Mouse (Mus musculus) limb, embryonic 11.5 days (tissue): ENCODE measurements around the gene Tnfrsf1b. TPM values are rescaled to one million over a fixed set of nuclear protein-coding genes. Genes with fewer than 3 reads are reported as not detected.

Experiments
- ATAC-seq: fragments of 200-750 bp; cut with Nextera tagmentation; 2 replicates; pipeline ENCODE4 v1.8.0; 2017; ENCODE audit warnings: low read depth; ENCODE audit not compliant: insufficient number of reproducible peaks, low FRiP score, low TSS enrichment
- DNase-seq: peaks from one replicate; pipeline ENCODE4 v3.0.0-alpha.2; 2015; ENCODE audit warnings: low spot score
- H3K27ac ChIP-seq: fragments of 300-500 bp; sonication (generic); replicated peaks from 2 replicates; pipeline ENCODE4 v1.5.1; 2014; ENCODE audit warnings: low read depth, mild to moderate bottlenecking, low read length
- H3K27me3 ChIP-seq: fragments of 300-500 bp; sonication (generic); 2 replicates; pipeline ENCODE4 v1.6.1; 2014; ENCODE audit warnings: mild to moderate bottlenecking, low read length, mixed read lengths; ENCODE audit not compliant: control insufficient read depth, insufficient read depth
- H3K36me3 ChIP-seq: fragments of 300-500 bp; sonication (generic); 2 replicates; pipeline ENCODE4 v1.6.1; 2014; ENCODE audit warnings: mild to moderate bottlenecking, low read length, moderate library complexity, mixed read lengths; ENCODE audit not compliant: control insufficient read depth, insufficient read depth
- H3K4me1 ChIP-seq: fragments of 300-500 bp; sonication (generic); 2 replicates; pipeline ENCODE4 v1.6.1; 2014; ENCODE audit warnings: low read length, mixed read lengths; ENCODE audit not compliant: control insufficient read depth, insufficient read depth
- H3K4me2 ChIP-seq: fragments of 300-500 bp; sonication (generic); 2 replicates; pipeline ENCODE4 v1.6.1; 2014; ENCODE audit warnings: low read depth, mild to moderate bottlenecking, moderate library complexity; ENCODE audit not compliant: severe bottlenecking
- H3K4me3 ChIP-seq: fragments of 300-500 bp; sonication (generic); 2 replicates; pipeline ENCODE4 v1.5.1; 2014; ENCODE audit warnings: low read depth, low read length
- H3K9ac ChIP-seq: fragments of 300-500 bp; sonication (generic); 2 replicates; pipeline ENCODE4 v1.6.1; 2014; ENCODE audit warnings: mild to moderate bottlenecking, low read length
- H3K9me3 ChIP-seq: fragments of 300-500 bp; sonication (generic); 2 replicates; pipeline ENCODE4 v1.6.1; 2016; ENCODE audit warnings: low read length; ENCODE audit not compliant: control insufficient read depth
- WGBS: fragments of 180-500 bp; shearing (Covaris S2); extraction: QIAGEN DNeasy Blood & Tissue Kit; methylation state at CpG from one replicate; pipeline ENCODE4 v1.1.7; 2014; 5-methylcytosine and 5-hydroxymethylcytosine counted together
- polyA plus RNA-seq: library from polyadenylated mRNA; unstranded; fragments of >200 nt; fragmentation: Nextera tagmentation; extraction: Ambion mirVana; gene quantifications from 2 replicates; pipeline ENCODE4 v1.2.1, GENCODE M21; 2014

The Tnfrsf1b gene
- polyA plus RNA-seq, 1 experiment from 2014 or later: 2.2 TPM

GRCm38 (mm10) chr4:145278231-145278630, 31.6 kb upstream of the Tnfrsf1b start:
- WGBS: 88% methylated on average over 2 of the region's 2 CpGs
- Histone ChIP-seq H3K9me3 (no peaks in the 10 kb centered on the region), H3K9ac (no peak overlapping the region), H3K4me3 (no peak overlapping the region), H3K4me2 (no peak overlapping the region), H3K36me3 (no peaks in the 10 kb centered on the region), H3K27ac (no peak overlapping the region), H3K27me3 (no peaks in the 10 kb centered on the region), H3K4me1 (no peaks in the 10 kb centered on the region)
- DNase-seq: no peak
- ATAC-seq: no peak

- DNase-seq (no peak), ATAC-seq (no peak)
- no peaks in the 10 kb centered on the region for H3K9me3 ChIP-seq
These were observed 29.9 kb upstream of the Tnfrsf1b start for GRCm38 (mm10) chr4:145276368-145277249.

GRCm38 (mm10) chr4:145274887-145275286, 28.2 kb upstream of the Tnfrsf1b start:
- H3K27me3 ChIP-seq: no peaks in the 10 kb centered on the region
- ATAC-seq (no peak), DNase-seq (no peak)
- H3K4me3 ChIP-seq: no peak overlapping the region
- H3K4me2 ChIP-seq: no peak overlapping the region
- no peaks in the 10 kb centered on the region for H3K4me1 ChIP-seq
- no peak overlapping the region for H3K27ac ChIP-seq
- 93% methylated on average over 5 of the region's 5 CpGs for WGBS
- no peaks in the 10 kb centered on the region for H3K36me3 ChIP-seq
- no peaks in the 10 kb centered on the region for H3K9me3 ChIP-seq
- H3K9ac ChIP-seq: no peak overlapping the region

More at GRCm38 (mm10) chr4:145276368-145277249, 29.9 kb upstream of the Tnfrsf1b start:
- no peaks in the 10 kb centered on the region for H3K27me3 ChIP-seq
- H3K4me1 ChIP-seq: no peaks in the 10 kb centered on the region
- H3K4me3 ChIP-seq: no peak overlapping the region
- H3K27ac ChIP-seq: no peak overlapping the region
- H3K36me3 ChIP-seq: no peaks in the 10 kb centered on the region
- 87% methylated on average over 6 of the region's 6 CpGs for WGBS
- H3K9ac ChIP-seq: no peak overlapping the region
- H3K4me2 ChIP-seq: no peak overlapping the region

- Histone ChIP-seq H3K4me3 (no peak overlapping the region), H3K27me3 (no peaks in the 10 kb centered on the region), H3K36me3 (no peaks in the 10 kb centered on the region), H3K4me1 (no peaks in the 10 kb centered on the region), H3K27ac (no peak overlapping the region), H3K9me3 (no peaks in the 10 kb centered on the region), H3K4me2 (no peak overlapping the region), H3K9ac (no peak overlapping the region)
- ATAC-seq (no peak), DNase-seq (no peak)
- WGBS: 90% methylated on average over 5 of the region's 5 CpGs
These were observed 27.3 kb upstream of the Tnfrsf1b start for GRCm38 (mm10) chr4:145273923-145274322.

- DNase-seq (no peak), ATAC-seq (no peak)
- H3K4me3 ChIP-seq: no peak overlapping the region
- 80% methylated on average over 1 of the region's 1 CpGs for WGBS
- H3K9ac ChIP-seq: no peak overlapping the region
- no peak overlapping the region for H3K4me2 ChIP-seq
- no peaks in the 10 kb centered on the region for H3K27me3 ChIP-seq
- H3K4me1 ChIP-seq: no peaks in the 10 kb centered on the region
- no peaks in the 10 kb centered on the region for H3K9me3 ChIP-seq
- H3K36me3 ChIP-seq: no peaks in the 10 kb centered on the region
- no peak overlapping the region for H3K27ac ChIP-seq
These were observed 26.1 kb upstream of the Tnfrsf1b start for GRCm38 (mm10) chr4:145272763-145273162.

GRCm38 (mm10) chr4:145271634-145272033, 25.0 kb upstream of the Tnfrsf1b start:
- no peaks in the 10 kb centered on the region for H3K36me3 ChIP-seq
- H3K27me3 ChIP-seq: no peaks in the 10 kb centered on the region
- no peaks in the 10 kb centered on the region for H3K9me3 ChIP-seq
- ATAC-seq: no peak
- WGBS: 75% methylated on average over 4 of the region's 4 CpGs
- no peak overlapping the region for H3K4me2 ChIP-seq
- no peak for DNase-seq
- H3K4me3 ChIP-seq: no peak overlapping the region
- no peak overlapping the region for H3K9ac ChIP-seq
- no peak overlapping the region for H3K27ac ChIP-seq
- H3K4me1 ChIP-seq: no peaks in the 10 kb centered on the region

- WGBS: 88% methylated on average over 5 of the region's 5 CpGs
- DNase-seq: no peak
- H3K27ac ChIP-seq: no peak overlapping the region
- no peaks in the 10 kb centered on the region for H3K27me3 ChIP-seq
- H3K9ac ChIP-seq: no peak overlapping the region
- no peaks in the 10 kb centered on the region for H3K36me3 ChIP-seq
- H3K4me3 ChIP-seq: no peak overlapping the region
- no peaks in the 10 kb centered on the region for H3K9me3 ChIP-seq
- H3K4me2 ChIP-seq: no peak overlapping the region
- H3K4me1 ChIP-seq: no peaks in the 10 kb centered on the region
- no peak for ATAC-seq
These were observed 23.5 kb upstream of the Tnfrsf1b start for GRCm38 (mm10) chr4:145270136-145270535.

- H3K27ac ChIP-seq: no peak overlapping the region
- no peak for DNase-seq
- WGBS: 79% methylated on average over 4 of the region's 4 CpGs
- H3K36me3 ChIP-seq: no peaks in the 10 kb centered on the region
- no peak overlapping the region for H3K9ac ChIP-seq
- no peaks in the 10 kb centered on the region for H3K27me3 ChIP-seq
- no peaks in the 10 kb centered on the region for H3K4me1 ChIP-seq
- no peak overlapping the region for H3K4me3 ChIP-seq
- H3K9me3 ChIP-seq: no peaks in the 10 kb centered on the region
- no peak overlapping the region for H3K4me2 ChIP-seq
- ATAC-seq: no peak
These were observed 21.0 kb upstream of the Tnfrsf1b start for GRCm38 (mm10) chr4:145267631-145268110.
